Mouse (Mus musculus): ENCODE results near the gene Olfr825. TPM values are rescaled to one million over a fixed set of nuclear protein-coding genes. Genes with fewer than 3 reads are reported as not detected.
"Not testable (repeated sequence)": the region's sequence is repeated elsewhere in the genome, so short reads cannot be mapped to it uniquely, and the experiment has no call there.

The Olfr825 gene
- not detected in 2 replicates for total RNA-seq (2017)

- ATAC-seq (replicated peaks; ENCODE audit: low read depth, poor library complexity, severe bottlenecking) = no peak
These were observed at the start of gene Olfr825 for GRCm38 (mm10) chr10:130166666-130167065. Olfr825 (minus strand) TSS chr10:130166766.

GRCm38 (mm10) chr10:130214303-130214702 lies 47.7 kb upstream of the Olfr825 start, which contains the start of gene Olfr827:
Olfr827 (minus strand) TSS chr10:130214403.
- ATAC-seq (replicated peaks; ENCODE audit: low read depth, poor library complexity, severe bottlenecking) = no peak

- ATAC-seq (replicated peaks; ENCODE audit: low read depth, poor library complexity, severe bottlenecking) = no peak
These were observed 17.5 kb upstream of the Olfr825 start, which contains the start of gene Olfr826 for GRCm38 (mm10) chr10:130184086-130184485. Olfr826 (minus strand) TSS chr10:130184186.

- ATAC-seq (replicated peaks; ENCODE audit: low read depth, poor library complexity, severe bottlenecking) = no peak
These were observed 1.4 kb downstream of the Olfr825 start for GRCm38 (mm10) chr10:130165196-130165595.

- no peak for ATAC-seq (replicated peaks; ENCODE audit: low read depth, poor library complexity, severe bottlenecking)
These were observed 22.4 kb downstream of the Olfr825 start for GRCm38 (mm10) chr10:130144121-130144520.

- ATAC-seq (replicated peaks; ENCODE audit: low read depth, poor library complexity, severe bottlenecking) = not testable (repeated sequence)
These were observed 24.1 kb downstream of the Olfr825 start for GRCm38 (mm10) chr10:130142481-130142880.

GRCm38 (mm10) chr10:130134811-130135210 lies 31.8 kb downstream of the Olfr825 start:
- no peak for ATAC-seq (replicated peaks; ENCODE audit: low read depth, poor library complexity, severe bottlenecking)

- ATAC-seq (replicated peaks; ENCODE audit: low read depth, poor library complexity, severe bottlenecking) = not testable (repeated sequence)
These were observed 36.7 kb downstream of the Olfr825 start, which contains the start of gene Olfr824 for GRCm38 (mm10) chr10:130129900-130130299. Olfr824 (minus strand) TSS chr10:130130000.

- not testable (repeated sequence) for ATAC-seq (replicated peaks; ENCODE audit: low read depth, poor library complexity, severe bottlenecking)
These were observed 50.5 kb downstream of the Olfr825 start for GRCm38 (mm10) chr10:130116045-130116444.

GRCm38 (mm10) chr10:130115283-130115682 lies 51.3 kb downstream of the Olfr825 start, which contains the start of gene Olfr823:
Olfr823 (minus strand) TSS chr10:130115383.
- not testable (repeated sequence) for ATAC-seq (replicated peaks; ENCODE audit: low read depth, poor library complexity, severe bottlenecking)

Other genes starting within 250 kb of the Olfr825 start
- gene Olfr818, start 217.7 kb downstream of the Olfr825 start, total RNA-seq (2017) = not detected in 2 replicates
- gene Olfr819, start 199.5 kb downstream of the Olfr825 start, total RNA-seq (2017) = not detected in 2 replicates
- gene Olfr247, start 190.6 kb downstream of the Olfr825 start, total RNA-seq (2017) = not detected in 2 replicates
- gene Gm10310, start 181.7 kb downstream of the Olfr825 start, total RNA-seq (2017) = not detected in 2 replicates
- not detected in 2 replicates for gene Olfr820, start 154.1 kb downstream of the Olfr825 start, total RNA-seq (2017)
- gene Olfr821, start 136.4 kb downstream of the Olfr825 start, total RNA-seq (2017) = not detected in 2 replicates
- not detected in 2 replicates for gene Olfr822, start 95.6 kb downstream of the Olfr825 start, total RNA-seq (2017)
- gene Olfr823, start 51.4 kb downstream of the Olfr825 start, total RNA-seq (2017) = not detected in 2 replicates
- gene Olfr824, start 36.8 kb downstream of the Olfr825 start, total RNA-seq (2017) = not detected in 2 replicates
- not detected in 2 replicates for gene Olfr826, start 17.4 kb upstream of the Olfr825 start, total RNA-seq (2017)
- not detected in 2 replicates for gene Olfr827, start 47.6 kb upstream of the Olfr825 start, total RNA-seq (2017)
- not detected in 2 replicates for gene Neurod4, start 113.5 kb upstream of the Olfr825 start, total RNA-seq (2017)
- 85.8 and 126 TPM in 2 replicates for gene Tespa1, start 156.1 kb upstream of the Olfr825 start, total RNA-seq (2017)
- under 0.01 TPM in 1 of 2 replicates, not detected in the other for gene Vmn2r84, start 227.6 kb upstream of the Olfr825 start, total RNA-seq (2017)

Measured in common myeloid progenitor, adult 5-6 weeks (primary cell).